Mouse (Mus musculus): ENCODE data around the gene Ctsk. TPM values are rescaled to one million over a fixed set of nuclear protein-coding genes. Genes with fewer than 3 reads are reported as not detected.
"Not testable (repeated sequence)": the region's sequence is repeated elsewhere in the genome, so short reads cannot be mapped to it uniquely, and the experiment has no call there.

Gene Ctsk
- polyA plus RNA-seq, 1 experiment from 2014 or later, result 13.7 TPM

DNA sequence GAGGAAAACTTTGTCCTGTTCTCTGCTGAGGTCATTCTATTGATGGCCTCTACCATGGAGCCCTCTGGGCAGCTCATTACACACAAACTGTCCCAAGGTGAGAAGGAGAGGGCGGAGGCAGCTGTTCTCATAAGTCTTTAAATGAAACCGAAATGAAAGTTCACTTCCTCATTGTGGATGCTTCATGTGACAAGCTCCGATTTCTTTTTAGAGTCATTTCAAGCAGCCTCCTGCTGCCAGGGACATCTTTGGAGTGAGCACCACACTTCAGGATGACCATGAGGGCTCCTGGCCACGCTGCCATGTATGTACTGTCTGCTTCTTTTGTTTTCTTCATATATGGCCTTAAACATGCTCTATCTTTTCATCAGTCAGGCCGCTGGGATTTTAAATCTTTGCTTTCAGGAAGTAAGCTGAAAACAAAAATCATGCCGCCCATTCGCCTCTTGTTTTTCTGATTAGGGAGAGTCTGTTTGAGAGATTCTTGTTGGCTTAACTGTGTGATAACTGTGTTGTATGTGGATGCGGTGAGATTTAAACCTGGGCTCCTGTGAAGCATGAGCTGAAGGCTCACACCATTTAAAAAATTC lies 27.7 kb downstream of the Ctsk start, which contains the start of gene Ctss:
Gene Ctss (plus strand): TSS at position 165 of the 590 bp plus-strand sequence.
- Histone ChIP-seq H3K27ac (replicated peaks) (no peak within 1 kb of the TSS), H3K4me3 (no peak within 1 kb of the TSS), H3K4me1 (no peaks in the 10 kb centered on the region), H3K27me3 (no peaks in the 10 kb centered on the region), H3K9me3 (no peaks in the 10 kb centered on the region), H3K9ac (replicated peaks) (no peak within 1 kb of the TSS), H3K4me2 (replicated peaks) (no peak within 1 kb of the TSS), H3K36me3 (no peaks in the 10 kb centered on the region)
- WGBS, result 91% methylated on average over 8 of the region's 8 CpGs
- no peak for ATAC-seq (ENCODE audit: low FRiP score, low read depth)

DNA sequence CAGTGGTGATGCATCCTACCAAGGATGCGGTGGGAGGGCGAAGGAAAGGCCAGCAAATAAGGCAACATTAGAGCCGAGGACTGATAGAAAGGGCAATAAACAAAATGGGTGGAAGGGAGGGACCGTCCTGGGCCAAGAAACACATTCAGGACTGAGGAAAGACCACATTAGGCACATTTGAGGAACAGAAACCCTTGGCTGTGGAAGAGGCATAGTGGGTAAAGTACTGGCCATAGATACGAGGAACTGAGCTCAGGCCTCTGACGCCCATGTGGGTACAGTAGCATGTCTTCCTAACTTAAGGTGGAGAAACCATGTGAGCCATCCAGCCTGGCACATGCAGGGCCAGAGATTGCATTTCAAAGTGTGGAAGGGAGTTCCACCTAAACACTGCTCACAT lies 30.8 kb downstream of the Ctsk start:
- no peak overlapping the region for H3K4me2 ChIP-seq (replicated peaks)
- no peak overlapping the region for H3K4me3 ChIP-seq
- WGBS, result 91% methylated on average over 6 of the region's 6 CpGs
- no peaks in the 10 kb centered on the region for H3K4me1 ChIP-seq
- no peaks in the 10 kb centered on the region for H3K36me3 ChIP-seq
- no peaks in the 10 kb centered on the region for H3K9me3 ChIP-seq
- H3K9ac ChIP-seq (replicated peaks), result no peak overlapping the region
- no peaks in the 10 kb centered on the region for H3K27me3 ChIP-seq
- no peak for ATAC-seq (ENCODE audit: low FRiP score, low read depth)
- no peak overlapping the region for H3K27ac ChIP-seq (replicated peaks)

DNA sequence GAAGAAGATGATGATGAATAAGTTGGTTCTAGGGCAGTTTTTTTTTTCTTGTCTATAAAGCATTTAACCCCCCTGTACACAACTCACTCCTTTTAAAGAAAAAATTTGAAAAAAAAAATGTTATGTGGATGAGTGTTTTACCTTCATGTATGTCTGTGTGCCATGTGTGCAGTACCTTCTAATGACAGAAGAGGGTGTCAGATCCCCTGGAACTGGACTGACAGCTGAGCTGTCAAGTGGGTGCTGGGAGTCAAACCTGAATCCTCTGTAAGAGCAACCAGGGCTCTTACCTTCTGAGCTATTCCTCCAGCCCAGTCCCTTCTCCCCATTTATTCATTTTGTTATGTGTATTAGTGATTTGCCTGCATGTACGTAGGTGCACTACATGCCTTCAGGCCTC lies 32.0 kb downstream of the Ctsk start:
- H3K4me1 ChIP-seq, result no peaks in the 10 kb centered on the region
- no peak overlapping the region for H3K27ac ChIP-seq (replicated peaks)
- no peak for ATAC-seq (ENCODE audit: low FRiP score, low read depth)
- no peak overlapping the region for H3K9ac ChIP-seq (replicated peaks)
- 83% methylated on average over 1 of the region's 1 CpGs for WGBS
- H3K36me3 ChIP-seq, result no peaks in the 10 kb centered on the region
- H3K4me2 ChIP-seq (replicated peaks), result no peak overlapping the region
- no peaks in the 10 kb centered on the region for H3K9me3 ChIP-seq
- H3K4me3 ChIP-seq, result no peak overlapping the region
- no peaks in the 10 kb centered on the region for H3K27me3 ChIP-seq

DNA sequence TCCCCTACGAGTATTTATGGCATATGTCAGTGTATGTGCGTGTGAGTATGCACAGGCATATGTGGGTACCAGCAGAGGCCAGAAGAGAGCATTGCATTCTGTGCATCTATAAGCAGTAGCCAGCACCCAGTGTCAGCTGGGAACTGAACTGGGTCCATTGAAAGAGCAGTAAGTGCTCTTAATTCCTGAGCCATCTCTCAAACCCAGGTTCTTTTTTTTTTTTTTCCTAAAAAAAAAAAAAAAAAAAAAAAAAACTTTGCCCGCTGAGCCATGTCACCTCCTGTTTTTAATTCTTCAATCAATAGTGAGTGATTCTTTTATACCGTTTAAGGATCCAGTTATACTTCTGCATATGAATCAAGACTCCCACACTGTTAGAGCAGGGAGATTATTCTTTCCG lies 34.3 kb downstream of the Ctsk start:
- Histone ChIP-seq H3K27me3 (no peaks in the 10 kb centered on the region), H3K36me3 (no peaks in the 10 kb centered on the region), H3K4me3 (no peak overlapping the region), H3K4me1 (no peaks in the 10 kb centered on the region), H3K9ac (replicated peaks) (no peak overlapping the region), H3K27ac (replicated peaks) (no peak overlapping the region), H3K4me2 (replicated peaks) (no peak overlapping the region), H3K9me3 (no peaks in the 10 kb centered on the region)
- WGBS, result 89% methylated on average over 5 of the region's 5 CpGs
- ATAC-seq (ENCODE audit: low FRiP score, low read depth), result no peak

DNA sequence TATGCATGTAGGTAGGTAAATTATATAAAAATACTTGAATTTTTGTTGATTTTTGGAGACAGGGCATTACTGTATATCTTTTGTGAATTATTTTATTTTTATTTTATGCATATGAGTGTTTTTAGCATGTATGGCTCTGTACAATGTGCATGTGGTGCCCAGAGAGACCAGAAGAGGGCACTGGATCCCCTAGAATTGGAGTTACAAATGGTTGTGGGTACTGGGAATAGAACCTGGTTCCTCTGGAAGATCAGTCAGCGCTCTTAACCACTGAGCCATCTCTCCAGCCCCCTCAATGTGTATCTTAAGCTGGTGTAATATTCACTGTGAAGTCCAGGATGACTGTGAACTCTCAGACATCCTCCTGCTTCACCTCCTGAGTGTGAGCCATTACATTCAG lies 35.9 kb downstream of the Ctsk start:
- Histone ChIP-seq H3K4me1 (no peaks in the 10 kb centered on the region), H3K27me3 (no peaks in the 10 kb centered on the region), H3K4me2 (replicated peaks) (no peak overlapping the region), H3K4me3 (no peak overlapping the region), H3K9ac (replicated peaks) (no peak overlapping the region), H3K27ac (replicated peaks) (no peak overlapping the region), H3K36me3 (no peaks in the 10 kb centered on the region), H3K9me3 (no peaks in the 10 kb centered on the region)
- 96% methylated on average over 1 of the region's 1 CpGs for WGBS
- no peak for ATAC-seq (ENCODE audit: low FRiP score, low read depth)

DNA sequence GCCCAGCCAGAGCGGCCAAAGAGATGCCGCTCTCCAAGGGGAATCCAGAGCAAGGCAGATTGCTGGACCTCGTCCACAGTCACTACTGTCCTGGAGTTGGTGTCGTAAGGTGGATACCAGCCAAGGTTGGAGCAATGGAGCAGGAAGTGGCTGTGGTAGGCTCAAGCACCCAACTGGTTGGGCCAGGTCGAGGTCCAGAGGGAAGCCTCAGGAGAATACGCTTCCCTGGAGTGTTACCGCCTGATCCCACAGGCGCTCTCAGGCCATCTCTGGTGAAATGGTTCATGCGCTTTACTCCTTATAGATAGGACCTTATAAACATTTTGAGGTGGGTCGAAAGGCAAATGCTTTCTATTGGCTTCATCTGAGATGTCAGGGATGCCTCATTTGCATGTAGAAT lies 39.9 kb downstream of the Ctsk start:
- WGBS, result 88% methylated on average over 10 of the region's 10 CpGs
- no peaks in the 10 kb centered on the region for H3K4me1 ChIP-seq
- H3K27me3 ChIP-seq, result no peaks in the 10 kb centered on the region
- ATAC-seq (ENCODE audit: low FRiP score, low read depth), result no peak
- H3K9ac ChIP-seq (replicated peaks), result no peak overlapping the region
- no peak overlapping the region for H3K4me2 ChIP-seq (replicated peaks)
- H3K4me3 ChIP-seq, result no peak overlapping the region
- H3K36me3 ChIP-seq, result no peaks in the 10 kb centered on the region
- H3K9me3 ChIP-seq, result no peaks in the 10 kb centered on the region
- H3K27ac ChIP-seq (replicated peaks), result no peak overlapping the region

DNA sequence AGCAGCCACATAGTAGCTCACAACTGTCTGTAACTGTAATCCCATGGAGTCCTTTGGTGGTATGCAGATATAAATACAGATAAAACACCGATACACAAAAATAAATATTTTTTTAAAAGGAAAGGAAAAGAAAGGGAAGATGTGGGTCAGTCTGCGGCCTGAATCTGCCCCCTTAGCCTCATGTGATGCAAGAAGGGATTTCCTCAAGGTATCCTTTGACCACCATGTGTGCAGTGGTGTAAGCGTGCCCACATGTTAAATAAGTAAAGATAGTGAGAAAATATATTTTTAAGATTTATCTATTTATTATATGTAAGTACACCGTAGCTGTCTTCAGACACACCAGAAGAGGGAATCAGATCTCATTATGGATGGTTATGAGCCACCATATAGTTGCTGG lies 40.8 kb downstream of the Ctsk start:
- H3K36me3 ChIP-seq, result no peaks in the 10 kb centered on the region
- no peaks in the 10 kb centered on the region for H3K27me3 ChIP-seq
- no peaks in the 10 kb centered on the region for H3K9me3 ChIP-seq
- H3K9ac ChIP-seq (replicated peaks), result no peak overlapping the region
- 97% methylated on average over 4 of the region's 4 CpGs for WGBS
- no peaks in the 10 kb centered on the region for H3K4me1 ChIP-seq
- no peak overlapping the region for H3K27ac ChIP-seq (replicated peaks)
- H3K4me3 ChIP-seq, result no peak overlapping the region
- H3K4me2 ChIP-seq (replicated peaks), result no peak overlapping the region
- no peak for ATAC-seq (ENCODE audit: low FRiP score, low read depth)

DNA sequence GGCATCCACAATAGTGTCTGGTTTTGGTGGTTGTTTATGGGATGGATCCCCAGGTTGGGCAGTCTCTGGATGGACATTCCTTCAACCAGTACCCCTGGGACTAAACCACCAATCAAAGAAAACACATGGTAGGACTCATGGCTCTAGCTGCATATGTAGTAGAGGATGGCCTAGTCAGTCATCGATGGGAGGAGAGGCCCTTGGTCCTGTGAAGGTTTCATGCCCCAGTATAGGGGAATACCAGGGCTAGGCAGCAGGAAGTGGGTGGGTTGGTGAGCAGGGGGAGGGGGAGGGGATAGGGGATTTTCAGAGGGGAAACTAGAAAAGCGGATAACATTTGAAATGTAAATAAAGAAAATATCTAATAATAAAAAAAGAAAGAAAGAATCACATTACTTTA lies 42.1 kb downstream of the Ctsk start:
- H3K27me3 ChIP-seq; H3K27ac ChIP-seq (replicated peaks); H3K4me2 ChIP-seq (replicated peaks); H3K9ac ChIP-seq (replicated peaks); H3K9me3 ChIP-seq; H3K4me3 ChIP-seq; H3K36me3 ChIP-seq; H3K4me1 ChIP-seq; ATAC-seq (ENCODE audit: low FRiP score, low read depth): not testable (repeated sequence)
- WGBS, result 89% methylated on average over 2 of the region's 2 CpGs

DNA sequence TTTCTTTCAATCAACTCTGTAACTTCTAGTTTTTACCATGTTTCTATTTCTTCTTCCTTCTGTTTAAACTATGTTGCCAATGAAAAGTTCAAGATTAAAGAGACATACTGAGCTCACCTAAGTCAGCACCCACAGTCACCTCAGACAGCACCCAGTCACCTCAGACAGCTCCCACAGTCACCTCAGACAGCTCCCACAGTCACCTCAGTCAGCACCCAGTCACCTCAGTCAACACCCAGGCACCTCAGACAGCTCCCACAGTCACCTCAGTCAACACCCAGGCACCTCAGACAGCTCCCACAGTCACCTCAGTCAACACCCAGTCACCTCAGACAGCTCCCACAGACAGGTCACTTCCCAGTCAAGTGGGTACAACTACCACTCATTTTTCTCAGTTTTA lies 43.1 kb downstream of the Ctsk start:
- H3K4me3 ChIP-seq, result no peak overlapping the region
- no peak overlapping the region for H3K27ac ChIP-seq (replicated peaks)
- H3K4me2 ChIP-seq (replicated peaks), result no peak overlapping the region
- no peaks in the 10 kb centered on the region for H3K36me3 ChIP-seq
- H3K9me3 ChIP-seq, result no peaks in the 10 kb centered on the region
- ATAC-seq (ENCODE audit: low FRiP score, low read depth), result no peak
- H3K4me1 ChIP-seq, result no peaks in the 10 kb centered on the region
- H3K27me3 ChIP-seq, result no peaks in the 10 kb centered on the region
- no peak overlapping the region for H3K9ac ChIP-seq (replicated peaks)

DNA sequence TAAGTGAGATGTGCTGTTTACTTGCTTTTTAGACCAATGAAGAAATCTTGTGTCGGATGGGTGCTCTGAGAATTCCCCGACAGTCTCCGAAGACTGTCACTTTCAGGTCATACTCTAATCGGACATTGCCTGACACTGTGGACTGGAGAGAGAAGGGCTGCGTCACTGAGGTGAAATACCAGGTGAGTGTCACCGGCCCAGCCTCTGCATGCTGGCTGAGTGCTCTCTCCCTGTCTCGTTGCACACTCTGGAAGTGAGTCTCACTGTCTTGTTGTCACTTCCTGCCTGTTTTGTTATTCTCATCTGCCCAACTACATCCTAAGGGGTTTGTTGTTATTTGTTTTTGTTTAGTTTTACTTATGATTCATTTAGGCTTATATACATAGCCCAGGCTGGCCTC lies 43.9 kb downstream of the Ctsk start:
- Histone ChIP-seq H3K36me3 (no peaks in the 10 kb centered on the region), H3K27ac (replicated peaks) (no peak overlapping the region)
- WGBS, result 76% methylated on average over 7 of the region's 7 CpGs

DNA sequence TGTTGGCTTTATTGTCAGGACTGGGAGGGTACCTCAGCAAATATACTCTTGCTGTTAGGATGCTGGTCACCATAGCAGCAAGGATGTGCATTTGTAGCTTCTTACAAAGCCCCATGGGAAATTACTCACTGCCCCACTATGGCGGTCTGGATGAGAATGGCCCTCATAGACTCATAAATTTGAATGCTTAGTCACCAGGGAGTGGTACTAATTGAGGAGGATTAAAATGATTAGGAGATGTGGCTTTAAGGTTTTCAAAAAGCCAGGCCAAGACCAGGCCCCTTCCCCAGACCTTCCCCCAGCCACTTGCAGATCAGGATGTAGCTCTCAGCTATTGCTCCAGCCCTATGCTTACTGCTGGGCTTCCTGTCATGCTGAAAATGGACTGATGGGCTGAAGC lies 51.1 kb downstream of the Ctsk start:
- Histone ChIP-seq H3K36me3 (no peaks in the 10 kb centered on the region), H3K4me2 (replicated peaks) (no peak overlapping the region), H3K27ac (replicated peaks) (no peak overlapping the region), H3K9ac (replicated peaks) (no peak overlapping the region), H3K9me3 (no peaks in the 10 kb centered on the region), H3K27me3 (no peaks in the 10 kb centered on the region), H3K4me1 (no peaks in the 10 kb centered on the region), H3K4me3 (no peak overlapping the region)
- 78% methylated on average over 1 of the region's 1 CpGs for whole genome bisulfite sequencing
- no peak for ATAC-seq (ENCODE audit: low FRiP score, low read depth)

More for the DNA sequence above, 43.9 kb downstream of the Ctsk start:
- Histone ChIP-seq H3K9ac (replicated peaks) (no peak overlapping the region), H3K4me1 (no peaks in the 10 kb centered on the region), H3K27me3 (no peaks in the 10 kb centered on the region), H3K9me3 (no peaks in the 10 kb centered on the region), H3K4me2 (replicated peaks) (no peak overlapping the region), H3K4me3 (no peak overlapping the region)
- no peak for ATAC-seq (ENCODE audit: low FRiP score, low read depth)

DNA sequence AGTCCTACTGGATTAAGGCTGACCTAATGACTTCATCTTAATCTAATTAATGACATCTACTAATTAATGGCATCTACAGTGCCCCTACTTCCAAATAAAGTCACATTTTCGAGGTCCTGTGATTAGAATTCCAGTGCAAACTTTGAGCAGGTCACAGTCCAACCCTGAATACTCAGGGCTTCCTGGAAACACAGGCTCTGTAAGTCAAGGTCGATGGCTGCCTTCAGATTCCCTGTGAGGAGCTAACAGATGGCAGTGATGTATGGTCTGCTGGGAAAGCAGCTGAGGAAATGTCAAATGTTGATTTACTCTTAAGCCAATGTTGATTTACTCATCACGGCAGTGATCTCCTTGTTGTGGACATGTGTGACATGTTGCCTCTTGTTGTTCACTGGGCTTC lies 54.9 kb downstream of the Ctsk start:
- Histone ChIP-seq H3K4me2 (replicated peaks) (no peak overlapping the region), H3K27me3 (no peaks in the 10 kb centered on the region)

More for the DNA sequence above, 54.9 kb downstream of the Ctsk start:
- Histone ChIP-seq H3K9ac (replicated peaks) (no peak overlapping the region), H3K27ac (replicated peaks) (no peak overlapping the region), H3K4me1 (no peaks in the 10 kb centered on the region), H3K4me3 (no peak overlapping the region), H3K9me3 (no peaks in the 10 kb centered on the region), H3K36me3 (no peaks in the 10 kb centered on the region)
- ATAC-seq (ENCODE audit: low FRiP score, low read depth), result no peak
- WGBS, result 65% methylated on average over 3 of the region's 3 CpGs
